Mouse (Mus musculus) ES-Bruce4 (cell line): ENCODE results near the gene Dnajb6.

Experiments
- EP300 ChIP-seq: IDR thresholded peaks from 2 replicates; pipeline ENCODE4 v1.6.1; 2011; ENCODE audit warnings: low read depth, low read length; ENCODE audit not compliant: insufficient read depth
- POLR2A ChIP-seq: IDR thresholded peaks from one replicate; pipeline ENCODE4 v1.8.1; 2011; ENCODE audit warnings: low read length; ENCODE audit not compliant: insufficient read depth

DNA sequence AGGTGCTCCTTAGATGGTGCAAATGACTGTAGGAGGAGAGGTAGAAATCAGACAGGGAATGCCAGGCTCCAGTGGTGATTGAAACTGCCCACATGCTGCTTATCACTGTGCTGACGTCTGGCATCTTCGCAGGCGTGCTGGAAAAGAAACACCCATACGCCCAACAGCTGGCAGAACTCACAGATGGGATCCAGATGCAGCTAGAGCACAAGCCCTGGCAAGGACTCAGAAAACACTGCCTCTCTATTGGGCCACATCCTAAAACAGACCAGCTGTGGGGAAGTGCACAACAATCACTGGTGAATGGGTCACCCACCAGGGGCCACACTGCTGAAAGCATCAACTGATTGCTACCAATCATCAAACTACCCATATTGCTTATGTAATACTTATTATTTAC, 91.3 kb downstream of the Dnajb6 start:
- TF ChIP-seq POLR2A (no peak), EP300 (no peak)
